Mouse (Mus musculus): ENCODE results near the gene Nutm1. TPM values are rescaled to one million over a fixed set of nuclear protein-coding genes. Genes with fewer than 3 reads are reported as not detected.
A peak's percentile ranks its signal among the peaks of the same experiment; 100 is the strongest.
"Not testable (repeated sequence)": the region's sequence is repeated elsewhere in the genome, so short reads cannot be mapped to it uniquely, and the experiment has no call there.

Gene Nutm1
- polyA plus RNA-seq (2012; rRNA removed), result not detected in 2 replicates

DNA sequence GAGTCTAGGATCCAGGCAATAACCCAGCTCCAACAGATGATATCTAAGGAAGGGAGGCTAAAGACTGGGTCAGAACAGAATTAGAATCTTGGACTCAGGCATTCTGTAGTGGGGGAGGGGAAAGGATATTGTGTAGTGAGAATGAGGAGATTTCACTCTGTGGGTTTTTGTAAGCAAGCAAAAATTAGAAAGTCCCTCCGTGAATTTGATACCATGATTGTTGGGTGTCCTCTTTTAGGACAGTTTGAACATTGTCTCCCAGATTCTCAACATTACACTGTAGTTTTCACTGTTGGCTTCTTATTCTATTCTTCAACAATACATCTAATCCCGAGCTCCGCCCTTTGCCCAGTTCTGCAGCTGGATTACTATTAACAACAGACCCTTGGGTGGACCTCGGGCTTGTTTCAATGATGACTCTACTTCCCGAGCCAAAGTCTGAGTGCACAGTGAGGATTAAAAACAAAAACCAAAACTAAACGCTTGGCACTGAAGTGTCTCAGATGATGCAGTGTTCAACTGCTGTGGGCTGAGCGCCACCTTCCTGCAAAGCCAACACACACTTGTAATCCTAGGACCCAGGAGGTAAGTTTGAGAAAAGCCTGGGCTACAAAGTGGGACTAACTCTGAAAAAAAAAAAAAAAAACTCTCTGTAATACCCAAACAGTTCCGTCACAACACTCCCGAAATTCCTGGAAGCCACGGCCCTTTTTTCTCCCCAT lies at the start of gene Nutm1:
Gene Nutm1, minus strand, starts transcription at position 51 of the 722 bp plus-strand sequence.
- TF ChIP-seq POLR2A (IDR thresholded peaks at IDR 0.05; ENCODE audit: borderline replicate concordance, extremely low read depth, insufficient read depth, insufficient read length, poor library complexity, severe bottlenecking) (no peak), CTCF (IDR thresholded peaks at IDR 0.05; ENCODE audit: borderline replicate concordance, extremely low read depth, insufficient read depth, insufficient read length) (no peak)
- DNase-seq (ENCODE audit: low read depth), result no peak

DNA sequence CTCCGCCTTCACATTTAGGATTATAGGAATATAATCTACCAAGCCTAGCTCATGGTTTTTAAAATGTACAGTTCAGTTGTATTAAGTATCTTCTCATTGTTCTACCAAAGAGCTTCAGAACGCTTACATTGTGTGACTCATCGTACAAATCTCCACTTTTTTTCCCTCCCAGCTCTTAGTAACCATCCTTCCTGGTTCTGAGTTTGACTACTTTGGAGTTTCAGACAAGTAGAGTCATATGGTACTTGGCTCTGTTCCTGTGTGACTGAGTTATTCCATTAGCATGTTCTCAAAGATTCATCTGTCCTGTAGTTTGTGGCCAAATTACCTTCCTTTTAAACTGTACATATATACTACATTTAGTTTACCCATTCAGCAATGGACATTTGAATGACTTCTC lies 49.6 kb upstream of the Nutm1 start:
- TF ChIP-seq POLR2A (IDR thresholded peaks at IDR 0.05; ENCODE audit: borderline replicate concordance, extremely low read depth, insufficient read depth, insufficient read length, poor library complexity, severe bottlenecking) (no peak), CTCF (IDR thresholded peaks at IDR 0.05; ENCODE audit: borderline replicate concordance, extremely low read depth, insufficient read depth, insufficient read length) (no peak)

DNA sequence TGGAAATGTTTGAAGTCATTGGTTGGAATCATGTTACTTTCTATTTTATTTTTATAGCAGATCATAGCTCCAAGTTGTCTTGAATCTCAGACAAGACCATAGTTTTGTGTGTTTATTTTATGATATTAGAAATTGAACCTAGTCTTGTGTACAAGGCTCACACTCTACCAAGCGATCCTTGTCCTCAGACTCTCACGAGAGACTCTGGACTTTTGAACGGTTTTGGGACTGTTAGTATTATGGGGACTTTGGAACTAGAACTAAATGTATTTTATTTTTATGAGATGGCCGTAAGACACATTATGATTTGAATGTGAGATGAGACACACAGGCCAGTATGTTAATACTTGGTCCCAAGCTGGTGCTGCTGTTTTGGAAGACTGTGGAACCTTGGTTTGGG lies 39.1 kb upstream of the Nutm1 start:
- no peak for DNase-seq (ENCODE audit: low read depth)
- no peak for TF ChIP-seq CTCF (IDR thresholded peaks at IDR 0.05; ENCODE audit: borderline replicate concordance, extremely low read depth, insufficient read depth, insufficient read length)
- no peak for TF ChIP-seq POLR2A (IDR thresholded peaks at IDR 0.05; ENCODE audit: borderline replicate concordance, extremely low read depth, insufficient read depth, insufficient read length, poor library complexity, severe bottlenecking)

More for the DNA sequence above, 49.6 kb upstream of the Nutm1 start:
- DNase-seq (ENCODE audit: low read depth), result no peak

DNA sequence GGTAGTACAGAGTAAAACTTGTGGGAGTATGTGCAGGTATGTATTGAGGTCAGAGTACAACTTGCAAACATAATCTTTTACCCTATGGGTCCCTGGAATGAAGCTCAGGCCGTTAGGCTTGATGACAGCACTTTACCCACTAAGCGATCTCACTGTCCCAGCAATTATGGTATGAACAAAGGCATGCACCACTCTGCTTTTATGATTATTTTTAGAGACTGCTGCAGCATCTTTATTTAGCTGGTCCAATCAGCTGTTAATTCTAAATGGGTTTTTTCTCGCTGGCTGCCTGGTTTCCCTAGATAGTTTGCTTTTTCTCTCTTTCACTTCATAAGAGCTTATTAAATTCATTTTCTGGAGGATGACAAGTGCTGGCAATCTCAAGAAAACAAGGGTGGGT lies 37.1 kb upstream of the Nutm1 start:
- DNase-seq (ENCODE audit: low read depth), result peak; percentile 6
- TF ChIP-seq POLR2A (IDR thresholded peaks at IDR 0.05; ENCODE audit: borderline replicate concordance, extremely low read depth, insufficient read depth, insufficient read length, poor library complexity, severe bottlenecking), result no peak
- no peak for TF ChIP-seq CTCF (IDR thresholded peaks at IDR 0.05; ENCODE audit: borderline replicate concordance, extremely low read depth, insufficient read depth, insufficient read length)

DNA sequence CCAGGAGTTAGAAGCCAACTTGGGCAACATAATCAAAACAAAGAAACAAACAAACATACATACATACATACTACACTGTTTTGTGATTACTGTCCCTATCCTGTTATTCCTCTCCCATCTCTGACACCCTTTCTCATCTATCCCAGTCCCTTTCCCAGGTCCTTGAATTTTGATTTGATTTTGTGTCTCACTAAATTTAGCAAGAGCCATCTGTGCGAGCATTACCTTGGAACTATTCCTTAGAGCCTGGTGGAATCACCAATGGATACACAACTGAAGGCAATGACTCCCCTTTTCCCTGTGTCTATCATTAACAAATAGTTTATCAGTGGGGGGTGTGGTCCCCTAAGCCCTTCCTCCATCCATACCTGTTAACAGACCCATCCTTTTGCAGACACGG lies 33.7 kb upstream of the Nutm1 start:
- TF ChIP-seq POLR2A (IDR thresholded peaks at IDR 0.05; ENCODE audit: borderline replicate concordance, extremely low read depth, insufficient read depth, insufficient read length, poor library complexity, severe bottlenecking) (no peak), CTCF (IDR thresholded peaks at IDR 0.05; ENCODE audit: borderline replicate concordance, extremely low read depth, insufficient read depth, insufficient read length) (no peak)
- DNase-seq (ENCODE audit: low read depth), result no peak

DNA sequence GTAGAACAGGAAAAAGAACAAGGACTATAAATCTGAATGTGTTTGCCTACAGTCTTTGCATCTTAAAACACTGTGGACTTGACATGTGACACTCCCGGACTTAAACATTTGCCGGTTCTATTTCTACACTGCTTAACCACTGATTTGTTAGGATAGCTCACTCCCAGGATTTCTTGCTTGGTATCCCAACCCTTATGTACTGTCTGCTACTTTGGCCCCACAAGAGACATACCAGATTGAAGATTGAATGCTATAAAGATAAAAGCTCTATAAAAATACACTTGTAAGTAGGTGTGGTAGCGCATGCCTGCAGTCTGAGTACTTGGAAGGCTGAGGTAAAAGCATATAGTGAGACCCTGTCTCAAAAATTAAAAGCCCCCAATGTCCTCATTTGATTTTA lies 30.4 kb upstream of the Nutm1 start:
- DNase-seq (ENCODE audit: low read depth), result no peak
- TF ChIP-seq CTCF (IDR thresholded peaks at IDR 0.05; ENCODE audit: borderline replicate concordance, extremely low read depth, insufficient read depth, insufficient read length) (no peak), POLR2A (IDR thresholded peaks at IDR 0.05; ENCODE audit: borderline replicate concordance, extremely low read depth, insufficient read depth, insufficient read length, poor library complexity, severe bottlenecking) (no peak)

DNA sequence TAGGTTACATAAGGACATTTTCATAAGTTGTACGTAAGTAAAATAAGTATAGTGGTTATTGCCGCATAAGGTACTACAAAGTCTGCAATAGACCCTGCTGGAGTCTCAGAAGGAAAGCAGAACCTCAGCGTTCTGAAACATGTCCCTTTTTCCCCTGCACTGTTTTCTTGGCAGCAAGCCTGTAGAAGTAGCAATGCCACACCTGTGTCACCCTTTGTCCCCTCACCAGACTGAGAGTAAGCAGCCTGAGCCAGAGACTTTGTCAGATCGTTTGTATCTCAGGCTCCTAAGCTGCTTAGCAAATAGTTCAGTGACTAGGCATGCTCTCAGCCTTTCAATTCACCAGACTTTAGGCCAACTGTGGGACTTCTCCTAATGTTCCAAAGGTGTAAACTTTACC lies 28.0 kb upstream of the Nutm1 start:
- TF ChIP-seq CTCF (IDR thresholded peaks at IDR 0.05; ENCODE audit: borderline replicate concordance, extremely low read depth, insufficient read depth, insufficient read length), result no peak
- no peak for TF ChIP-seq POLR2A (IDR thresholded peaks at IDR 0.05; ENCODE audit: borderline replicate concordance, extremely low read depth, insufficient read depth, insufficient read length, poor library complexity, severe bottlenecking)
- peak; percentile 7 for DNase-seq (ENCODE audit: low read depth)

DNA sequence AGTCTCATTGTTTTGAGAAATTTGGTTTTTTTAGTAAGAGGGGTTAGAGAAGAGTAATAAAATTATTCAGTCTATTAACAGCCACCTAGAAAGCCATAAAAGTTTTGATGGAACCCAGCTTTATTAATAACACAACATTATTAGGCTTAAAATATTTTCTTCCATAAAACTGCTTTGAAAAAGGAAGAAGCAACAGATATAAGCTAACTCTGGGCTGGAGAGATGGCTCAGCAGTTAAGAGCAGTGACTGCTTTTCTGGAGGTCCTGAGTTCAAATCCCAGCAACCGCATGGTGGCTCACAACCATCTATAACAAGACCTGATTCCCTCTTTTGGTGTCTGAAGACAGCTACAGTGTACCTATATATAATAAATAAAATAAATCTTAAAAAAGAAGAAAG lies 27.0 kb upstream of the Nutm1 start:
- not testable (repeated sequence) for DNase-seq (ENCODE audit: low read depth)

DNA sequence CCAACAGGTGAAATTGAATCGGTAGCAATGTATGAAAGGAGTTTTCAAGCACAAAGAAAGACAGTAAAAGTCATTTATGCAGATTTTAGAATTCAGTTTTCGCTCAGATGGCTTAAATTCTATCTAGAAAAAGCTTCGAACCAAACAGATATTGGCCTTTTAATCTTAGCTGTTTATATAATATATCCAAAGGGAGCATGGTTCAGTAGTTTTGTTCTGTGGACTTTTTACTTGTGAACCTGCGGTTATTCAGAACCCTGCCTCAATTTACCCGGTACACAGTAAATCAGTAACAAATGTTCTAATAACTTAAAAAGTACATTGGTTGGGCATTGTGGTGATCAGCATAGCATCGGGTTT lies 25.9 kb upstream of the Nutm1 start:
- DNase-seq (ENCODE audit: low read depth), result no peak
- no peak for TF ChIP-seq POLR2A (IDR thresholded peaks at IDR 0.05; ENCODE audit: borderline replicate concordance, extremely low read depth, insufficient read depth, insufficient read length, poor library complexity, severe bottlenecking)
- TF ChIP-seq CTCF (IDR thresholded peaks at IDR 0.05; ENCODE audit: borderline replicate concordance, extremely low read depth, insufficient read depth, insufficient read length), result no peak

DNA sequence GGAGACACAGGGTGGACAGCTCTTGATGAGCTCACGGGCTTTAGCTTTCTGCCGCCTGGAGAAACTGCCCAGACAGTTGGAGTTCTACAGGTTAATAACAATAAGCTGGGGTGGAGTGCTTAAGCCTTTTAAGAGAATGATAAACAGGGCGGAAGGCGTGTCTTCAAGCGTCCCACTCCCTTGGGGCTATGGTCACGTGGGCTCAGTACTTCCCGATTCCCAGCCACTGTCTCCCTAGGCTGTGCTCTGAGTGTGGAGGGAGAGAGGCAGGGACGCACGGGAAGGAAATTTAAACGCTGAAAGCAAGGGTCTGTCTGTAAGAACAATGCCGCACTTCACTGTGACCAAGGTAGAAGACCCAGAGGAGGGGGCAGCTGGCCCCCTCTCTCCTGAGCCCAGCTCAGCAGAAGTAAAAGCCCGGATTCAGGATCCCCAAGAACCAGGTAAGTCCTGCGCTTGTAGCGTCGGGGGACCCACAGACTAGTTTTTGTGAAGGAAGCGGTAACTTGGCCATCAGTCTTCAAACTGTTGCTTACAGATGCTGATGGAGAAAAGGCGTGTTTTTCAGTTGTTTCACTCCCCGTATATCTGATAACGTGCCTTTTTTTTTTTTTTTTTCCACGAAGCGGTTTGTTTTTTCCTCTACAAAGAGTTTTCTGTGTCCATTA lies 25.4 kb upstream of the Nutm1 start:
- TF ChIP-seq CTCF (IDR thresholded peaks at IDR 0.05; ENCODE audit: borderline replicate concordance, extremely low read depth, insufficient read depth, insufficient read length) (no peak), POLR2A (IDR thresholded peaks at IDR 0.05; ENCODE audit: borderline replicate concordance, extremely low read depth, insufficient read depth, insufficient read length, poor library complexity, severe bottlenecking) (no peak)
- peak; percentile 83 for DNase-seq (ENCODE audit: low read depth)

DNA sequence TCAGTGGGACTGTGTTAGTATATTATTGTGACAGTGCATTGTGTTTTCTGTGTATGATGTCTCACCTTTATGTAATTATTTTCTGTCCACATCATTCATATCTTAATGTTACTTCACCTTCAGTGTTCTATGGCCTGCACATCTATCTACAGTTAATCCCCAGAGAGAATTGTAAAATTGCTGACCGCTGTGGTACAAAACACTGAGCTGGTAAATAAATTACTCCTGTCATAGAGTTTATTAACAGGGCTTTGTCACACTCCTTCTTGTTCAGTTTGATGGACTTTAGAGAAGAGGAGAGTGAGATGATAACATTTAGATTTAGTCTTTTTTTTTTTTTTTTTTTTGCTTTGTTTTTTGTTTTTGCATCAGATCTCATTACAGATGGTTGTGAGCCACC lies 23.8 kb upstream of the Nutm1 start:
- TF ChIP-seq POLR2A (IDR thresholded peaks at IDR 0.05; ENCODE audit: borderline replicate concordance, extremely low read depth, insufficient read depth, insufficient read length, poor library complexity, severe bottlenecking), result no peak
- no peak for TF ChIP-seq CTCF (IDR thresholded peaks at IDR 0.05; ENCODE audit: borderline replicate concordance, extremely low read depth, insufficient read depth, insufficient read length)
- DNase-seq (ENCODE audit: low read depth), result no peak

DNA sequence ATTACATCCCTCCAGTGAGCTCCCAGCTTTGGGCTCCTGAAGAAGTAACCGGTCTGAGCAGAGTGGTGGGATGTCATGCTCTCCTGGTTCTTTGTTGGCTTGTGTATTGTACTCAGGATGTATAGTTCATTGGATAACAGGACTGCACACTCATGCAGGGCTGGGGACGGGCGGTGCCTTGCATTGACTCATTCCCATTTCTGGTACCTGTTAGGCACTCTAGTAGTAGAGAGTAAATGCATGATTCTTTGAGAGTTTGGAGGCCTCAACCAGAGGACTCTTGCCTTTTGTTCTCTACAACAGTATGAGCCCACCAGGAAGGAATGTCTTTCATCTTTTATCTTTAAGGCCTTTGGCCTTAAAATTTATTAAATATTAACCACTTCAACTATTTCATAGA lies 17.8 kb upstream of the Nutm1 start:
- TF ChIP-seq CTCF (IDR thresholded peaks at IDR 0.05; ENCODE audit: borderline replicate concordance, extremely low read depth, insufficient read depth, insufficient read length) (no peak), POLR2A (IDR thresholded peaks at IDR 0.05; ENCODE audit: borderline replicate concordance, extremely low read depth, insufficient read depth, insufficient read length, poor library complexity, severe bottlenecking) (no peak)
- no peak for DNase-seq (ENCODE audit: low read depth)

Data from brain, embryonic 14.5 days (tissue).